Mouse (Mus musculus) cerebellum, adult (tissue): ENCODE measurements around the gene Smim13.
"Not testable (repeated sequence)": the region's sequence is repeated elsewhere in the genome, so short reads cannot be mapped to it uniquely, and the experiment has no call there.

Experiments used
- ATAC-seq: cut with Nextera tagmentation; 2 replicates; pipeline ENCODE4 v1.9.2; 2017; ENCODE audit warnings: mild to moderate bottlenecking, moderate library complexity, mixed read lengths; ENCODE audit not compliant: insufficient number of reproducible peaks, low FRiP score, low TSS enrichment

Gene Smim13

DNA sequence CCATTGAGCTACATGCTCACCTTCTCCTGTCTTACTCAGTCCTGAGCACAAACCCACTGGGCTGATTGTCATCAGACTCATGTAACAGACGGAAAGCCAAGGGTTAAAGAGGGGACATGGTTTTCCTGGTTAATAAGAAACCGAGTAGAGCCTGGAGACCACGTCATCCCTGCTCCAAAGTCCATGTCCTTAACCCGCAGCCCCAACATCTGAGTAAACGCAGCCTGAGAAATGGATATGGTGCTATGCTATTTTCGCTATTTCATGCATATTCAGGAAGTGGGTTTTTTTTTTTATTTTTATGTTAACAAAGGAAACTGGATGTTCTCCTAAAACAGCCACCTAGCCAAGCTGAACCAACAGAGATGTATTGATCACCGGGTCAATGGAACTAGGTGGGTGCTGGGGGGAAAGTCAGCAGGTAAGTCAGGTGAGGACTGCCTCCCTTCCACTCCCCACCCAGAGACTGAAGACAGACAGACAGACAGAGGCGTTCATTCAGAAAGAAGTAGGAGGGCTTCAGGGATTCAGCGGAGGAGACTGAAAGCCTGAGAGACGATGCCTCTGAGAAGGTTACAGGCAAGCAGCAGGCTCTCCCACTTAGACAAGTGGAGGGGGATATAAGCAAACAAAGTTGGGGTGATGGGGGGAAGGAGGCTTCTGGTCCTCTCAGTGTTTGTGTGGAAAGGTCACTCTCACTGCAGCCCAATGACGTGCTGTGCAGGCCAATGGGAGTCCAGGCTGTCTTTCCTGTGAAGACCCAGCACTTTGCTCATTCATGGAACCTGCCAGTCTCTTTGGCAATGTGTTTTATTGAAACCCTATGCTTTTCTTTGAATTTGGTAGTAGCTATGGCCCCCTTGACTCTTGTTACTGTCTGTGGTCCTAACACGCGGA is 13.6 kb upstream of the Smim13 start:
- ATAC-seq = no peak

DNA sequence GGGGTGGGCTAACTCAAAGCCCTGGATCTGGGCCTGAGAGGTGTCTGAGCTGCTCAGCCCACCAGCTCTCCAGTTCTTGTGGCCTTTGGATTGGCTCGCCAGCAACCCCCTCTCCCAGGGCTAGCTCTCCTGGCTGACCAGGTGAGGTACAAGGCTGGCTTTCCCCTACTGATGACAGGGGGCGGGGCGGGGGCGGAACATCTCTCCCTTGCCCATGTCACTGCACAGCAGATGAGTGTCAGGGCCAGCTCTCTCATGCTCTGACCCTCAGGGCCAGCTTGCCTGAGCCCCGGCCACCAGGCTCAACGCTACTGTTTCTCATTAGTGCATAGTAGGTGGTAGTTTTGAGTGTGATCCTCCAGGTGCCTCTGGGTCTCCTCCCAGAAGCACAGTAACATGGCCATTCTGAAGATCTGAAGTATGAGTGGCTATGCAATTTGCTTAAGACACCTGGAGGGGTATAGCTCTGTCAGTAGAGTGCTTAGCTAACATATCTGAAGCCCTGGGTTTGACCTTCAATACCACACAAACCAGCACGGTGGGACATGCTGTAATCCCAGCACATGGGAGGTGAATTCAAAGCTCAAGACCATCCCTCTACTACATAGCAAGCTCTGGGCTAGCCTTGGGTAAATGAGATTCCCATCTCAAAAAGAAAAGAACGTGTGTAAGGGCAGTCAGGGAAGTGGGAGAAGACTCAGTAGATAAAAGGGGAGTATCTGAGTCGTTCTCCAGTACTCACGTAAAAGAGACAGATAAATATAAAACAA is 11.4 kb upstream of the Smim13 start:
- no peak for ATAC-seq

- peak; percentile 51; the same call in 1 of the 2 replicates for ATAC-seq
These were observed 10.9 kb upstream of the Smim13 start for GRCm38 (mm10) chr13:41238805-41239130.

GRCm38 (mm10) chr13:41241557-41241956 is 8.1 kb upstream of the Smim13 start:
- ATAC-seq = no peak

GRCm38 (mm10) chr13:41244306-41244830 is 5.3 kb upstream of the Smim13 start:
- ATAC-seq = no peak

- peak; percentile 27 for ATAC-seq
These were observed 708 bp upstream of the Smim13 start for GRCm38 (mm10) chr13:41248751-41249520.

DNA sequence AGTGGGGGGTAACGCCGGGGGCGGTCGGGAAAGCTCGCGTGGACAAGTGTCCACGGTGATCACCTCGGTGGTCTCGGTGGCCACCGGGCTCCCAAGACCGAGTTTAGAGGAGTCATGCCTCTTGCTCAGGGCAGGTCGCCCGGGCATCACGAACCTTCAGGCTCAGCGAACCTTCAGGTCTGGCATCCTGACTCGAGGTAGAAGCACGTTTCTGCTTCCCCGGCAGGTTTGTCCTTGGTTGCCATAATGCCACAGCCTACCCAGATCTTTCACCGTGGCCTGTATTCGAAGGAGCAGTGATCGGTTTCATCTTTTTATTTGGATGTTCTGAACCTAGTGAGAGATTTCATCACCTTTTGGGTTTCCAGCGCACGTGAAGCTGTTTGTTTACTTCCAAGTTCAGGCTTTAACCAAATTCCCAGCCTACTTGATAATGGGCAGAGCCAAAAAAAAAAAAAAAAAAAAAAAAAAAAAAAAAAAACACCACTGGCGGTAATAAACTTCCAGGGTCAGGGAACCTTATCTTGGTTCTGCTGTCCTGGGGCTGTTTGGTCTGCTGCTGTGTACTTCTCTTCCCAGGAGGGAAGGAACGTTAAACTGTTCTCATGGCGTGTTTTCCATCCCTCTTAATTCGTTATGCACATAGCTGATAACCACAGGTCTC is 806 bp downstream of the Smim13 start:
- no peak for ATAC-seq

- not testable (repeated sequence) for ATAC-seq
These were observed 1.6 kb downstream of the Smim13 start for GRCm38 (mm10) chr13:41251232-41251631.

- no peak for ATAC-seq
These were observed 2.0 kb downstream of the Smim13 start for GRCm38 (mm10) chr13:41251667-41252066.

GRCm38 (mm10) chr13:41252141-41252540 is 2.5 kb downstream of the Smim13 start:
- ATAC-seq = no peak

DNA sequence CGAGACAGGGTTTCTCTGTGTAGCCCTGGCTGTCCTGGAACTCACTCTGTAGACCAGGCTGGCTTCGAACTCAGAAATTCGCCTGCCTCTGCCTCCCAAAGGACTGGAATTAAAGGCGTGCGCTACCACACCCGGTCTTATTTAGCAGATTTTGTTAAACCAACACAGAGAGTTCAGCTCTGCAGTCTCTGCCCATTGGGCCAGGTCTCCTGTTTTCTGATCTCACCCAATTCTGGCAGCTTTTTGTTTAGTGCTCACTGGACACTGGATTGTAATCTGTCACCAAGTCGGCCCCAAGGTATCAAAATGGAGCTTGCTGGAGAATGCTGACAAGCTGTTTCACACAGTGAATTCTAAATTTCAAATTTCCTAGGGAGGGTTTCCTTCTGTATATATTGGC is 3.1 kb downstream of the Smim13 start:
- no peak for ATAC-seq

DNA sequence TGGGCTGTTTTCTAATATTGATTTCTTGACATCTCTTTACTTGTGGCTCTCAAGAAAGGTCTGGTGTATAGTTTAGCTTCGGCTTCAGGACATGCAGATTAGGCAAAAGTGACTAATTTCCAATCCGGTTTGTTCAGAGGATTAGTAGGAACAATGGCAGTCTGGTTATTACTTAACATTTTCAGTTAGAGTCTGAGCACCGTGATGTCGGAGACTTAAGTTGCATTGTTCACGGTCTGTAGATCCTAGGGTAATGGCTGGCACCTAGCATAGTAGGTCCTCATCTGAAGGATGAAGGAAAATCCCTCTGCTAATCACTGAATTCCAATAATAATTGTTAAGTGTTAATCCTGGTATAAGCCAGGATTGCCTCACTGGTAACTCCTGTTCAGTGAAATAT is 6.5 kb downstream of the Smim13 start:
- ATAC-seq = no peak

GRCm38 (mm10) chr13:41256962-41257361 is 7.3 kb downstream of the Smim13 start:
- no peak for ATAC-seq

DNA sequence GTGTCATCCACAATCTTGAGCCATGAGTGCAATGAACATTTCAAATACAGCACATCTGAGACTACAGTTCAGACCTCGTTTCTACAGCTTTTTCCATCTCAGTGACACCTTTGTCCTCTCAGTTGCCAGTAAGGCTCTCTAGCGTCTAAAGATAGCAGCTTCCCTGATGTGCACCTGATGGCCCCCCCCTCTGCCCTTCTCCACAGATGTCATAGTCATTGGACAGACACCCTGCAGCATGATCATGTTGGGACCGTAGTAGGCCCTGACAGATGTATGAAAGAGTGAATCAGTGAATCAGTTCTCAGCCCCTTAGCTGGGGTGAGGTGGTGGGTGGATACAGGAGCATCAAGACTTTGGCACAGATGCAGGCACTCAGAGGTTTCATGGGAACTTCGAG is 8.2 kb downstream of the Smim13 start:
- 0 out of 2 replicates have a peak, but pooled peaks have one; percentile 26 for ATAC-seq

- ATAC-seq = not testable (repeated sequence)
These were observed 12.0 kb downstream of the Smim13 start for GRCm38 (mm10) chr13:41261617-41262016.

DNA sequence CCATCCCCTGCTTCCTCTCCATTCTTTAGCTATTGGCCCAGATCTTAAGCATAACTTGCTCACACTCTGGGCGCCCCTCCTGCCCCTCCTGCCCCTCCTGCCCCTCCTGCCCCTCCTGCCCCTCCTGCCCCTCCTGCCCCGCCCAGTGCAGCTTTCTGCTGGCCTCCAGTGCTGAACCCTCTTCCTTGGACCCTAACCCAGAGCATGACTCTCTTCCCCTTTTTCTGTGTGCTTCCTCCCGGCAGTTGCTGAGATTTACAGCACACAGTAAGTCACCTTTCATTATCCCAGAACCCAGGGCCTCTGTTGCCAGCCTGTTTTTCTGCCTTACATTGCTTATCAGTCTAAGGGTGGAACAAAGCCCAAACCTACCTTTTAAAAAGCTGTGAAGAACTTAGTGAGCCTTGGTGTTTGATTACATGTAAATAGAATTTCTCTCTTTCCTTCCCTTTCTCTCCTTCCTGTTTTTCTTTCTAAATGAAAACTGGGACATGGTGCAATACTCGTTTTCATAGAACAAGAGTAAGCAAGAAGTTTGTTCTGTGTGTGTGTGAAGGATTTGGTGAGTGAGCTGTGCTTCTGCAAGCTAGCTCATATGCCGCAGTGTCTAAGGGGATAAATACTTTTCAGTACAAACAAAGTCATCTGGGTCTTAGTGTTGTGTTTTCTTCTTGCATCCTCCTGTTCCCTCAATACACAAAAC is 13.8 kb downstream of the Smim13 start:
- no peak for ATAC-seq

- ATAC-seq = peak; percentile 50; the same call in 1 of the 2 replicates
These were observed 18.3 kb downstream of the Smim13 start for GRCm38 (mm10) chr13:41267827-41268408.

- ATAC-seq = no peak
These were observed 24.4 kb downstream of the Smim13 start, which contains the start of gene Gm17364 for GRCm38 (mm10) chr13:41273927-41274650. Gene Gm17364, minus strand, starts transcription at chr13:41273977.
